Mouse (Mus musculus) ovary, postnatal 36 days (tissue): ENCODE data around the gene Mrgprd.

Experiments used
- DNase-seq: peaks from one replicate; pipeline ENCODE4 v3.0.0; 2022; ENCODE audit warnings: low spot score, mixed read lengths

Mrgprd gene

DNA sequence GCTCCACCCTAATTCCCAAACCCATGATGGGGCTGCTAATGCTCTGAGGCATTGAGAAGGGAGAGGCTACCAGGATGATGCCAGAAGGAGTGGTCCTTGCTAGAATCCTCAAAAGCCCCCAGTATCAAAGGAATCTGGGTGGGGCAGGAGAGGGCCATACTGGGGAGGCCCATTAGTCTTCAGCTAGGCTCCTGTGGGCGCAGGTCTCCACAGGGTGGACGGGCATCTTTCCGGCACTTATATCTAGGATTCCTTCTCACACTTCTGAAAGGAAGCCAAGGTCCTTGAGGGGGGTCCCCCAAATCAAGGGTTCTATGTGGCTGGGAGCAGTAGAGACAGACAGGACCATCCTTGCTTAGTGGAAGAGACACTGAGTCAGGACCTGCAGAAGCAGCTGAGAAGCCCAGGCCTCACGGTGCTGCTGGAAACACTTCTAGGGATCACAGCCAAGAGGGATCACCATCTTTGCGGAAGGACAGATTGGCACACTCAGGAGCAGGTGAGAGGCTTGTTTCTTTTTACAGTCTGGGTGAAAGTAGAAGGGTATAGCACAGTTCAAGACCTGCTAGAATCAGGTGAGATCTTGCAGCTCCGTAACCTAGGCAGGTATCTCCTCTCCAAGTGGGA, at the start of gene Mrgprd:
Gene Mrgprd, plus strand, starts transcription at position 51 of the 627 bp plus-strand sequence.
- no peak for DNase-seq

- peak; percentile 21 for DNase-seq
Measured at GRCm38 (mm10) chr7:145266011-145266410, 48.6 kb upstream of the Mrgprd start.

GRCm38 (mm10) chr7:145268890-145269289, 45.7 kb upstream of the Mrgprd start:
- no peak for DNase-seq

GRCm38 (mm10) chr7:145270955-145271354, 43.7 kb upstream of the Mrgprd start:
- DNase-seq, result no peak

GRCm38 (mm10) chr7:145275488-145275887, 39.1 kb upstream of the Mrgprd start:
- DNase-seq, result no peak

- DNase-seq, result no peak
Measured at GRCm38 (mm10) chr7:145281396-145281795, 33.2 kb upstream of the Mrgprd start.

DNA sequence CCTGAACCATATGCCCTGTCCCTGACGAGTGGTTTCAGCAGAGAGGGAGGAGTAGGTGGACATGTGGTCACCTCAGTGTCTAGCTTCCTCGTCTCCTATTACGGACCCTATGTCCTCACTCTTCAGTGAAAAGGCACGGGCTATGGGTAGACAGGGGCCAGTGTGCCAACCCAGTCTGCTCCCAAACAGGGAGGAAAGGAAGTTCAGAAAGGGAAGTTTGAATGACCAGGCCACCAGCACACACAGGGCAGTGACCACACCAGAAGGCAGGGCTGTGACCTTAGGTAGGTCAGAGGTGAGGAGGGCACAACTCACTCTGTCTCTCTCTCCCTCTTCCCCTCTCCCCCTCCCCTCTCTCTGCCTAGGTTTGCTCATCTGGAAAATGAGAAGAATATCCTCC, 31.6 kb upstream of the Mrgprd start:
- no peak for DNase-seq

DNA sequence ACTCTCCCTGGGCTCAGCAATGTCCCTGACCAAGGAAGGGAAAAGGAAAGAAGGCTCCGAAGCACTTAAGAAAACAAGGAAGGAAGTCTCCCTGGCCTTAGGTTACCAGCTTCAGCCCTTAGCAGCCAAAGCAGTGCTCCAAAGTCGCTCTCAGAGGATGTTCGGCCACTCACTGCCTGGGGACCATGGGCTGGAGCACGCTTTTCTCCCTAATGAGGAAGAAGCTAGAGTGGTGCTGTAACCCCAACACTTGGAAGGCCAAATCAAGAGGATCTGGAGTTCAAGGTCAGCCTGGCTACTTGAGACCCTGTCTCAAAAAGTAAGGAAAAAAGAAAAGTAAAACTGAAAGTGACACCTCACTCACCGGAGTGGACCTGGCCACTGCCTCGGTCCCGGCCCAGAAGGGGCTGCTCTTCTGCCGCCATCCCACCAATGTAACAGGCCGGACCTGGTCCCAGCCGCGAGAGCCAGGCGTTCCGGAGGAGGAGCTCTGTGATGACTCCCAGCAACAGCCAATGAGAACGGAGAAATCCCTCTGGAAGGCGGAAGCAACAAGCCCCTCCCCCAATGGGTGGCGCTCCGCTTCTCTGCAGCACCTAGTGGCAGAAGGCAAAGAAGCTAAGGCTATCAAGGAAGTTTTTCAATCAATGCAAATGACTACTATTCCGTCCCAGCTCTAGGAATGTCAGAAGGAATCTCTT, 31.0 kb upstream of the Mrgprd start, which contains the start of gene Tpcn2:
Gene Tpcn2, minus strand, starts transcription at position 525 of the 701 bp plus-strand sequence.
- peak; percentile 91 for DNase-seq

GRCm38 (mm10) chr7:145284293-145284692, 30.3 kb upstream of the Mrgprd start:
- DNase-seq, result no peak

GRCm38 (mm10) chr7:145285476-145285875, 29.2 kb upstream of the Mrgprd start:
- DNase-seq, result no peak

- no peak for DNase-seq
Measured at GRCm38 (mm10) chr7:145287410-145287809, 27.2 kb upstream of the Mrgprd start.

- no peak for DNase-seq
Measured at GRCm38 (mm10) chr7:145289302-145289701, 25.3 kb upstream of the Mrgprd start.

DNA sequence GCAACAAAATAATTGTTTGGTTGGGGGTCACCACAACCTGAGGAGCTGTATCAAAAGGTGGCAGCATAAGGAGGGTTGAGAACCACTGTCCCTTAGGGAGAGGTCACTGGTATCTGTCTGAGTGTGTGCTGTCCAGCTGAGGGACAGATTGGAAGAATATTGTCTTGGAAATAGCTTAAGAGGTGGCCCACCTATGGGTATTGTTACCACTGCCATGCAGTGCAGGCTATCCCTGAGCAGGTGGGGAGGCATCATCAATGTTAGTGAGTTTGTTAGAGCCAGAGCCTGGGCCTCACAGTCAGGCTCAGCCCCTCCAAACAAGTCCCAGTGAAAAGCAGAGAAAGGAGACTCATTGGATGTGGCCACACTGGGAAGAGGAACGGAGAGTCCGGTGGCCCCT, 22.8 kb upstream of the Mrgprd start:
- no peak for DNase-seq

DNA sequence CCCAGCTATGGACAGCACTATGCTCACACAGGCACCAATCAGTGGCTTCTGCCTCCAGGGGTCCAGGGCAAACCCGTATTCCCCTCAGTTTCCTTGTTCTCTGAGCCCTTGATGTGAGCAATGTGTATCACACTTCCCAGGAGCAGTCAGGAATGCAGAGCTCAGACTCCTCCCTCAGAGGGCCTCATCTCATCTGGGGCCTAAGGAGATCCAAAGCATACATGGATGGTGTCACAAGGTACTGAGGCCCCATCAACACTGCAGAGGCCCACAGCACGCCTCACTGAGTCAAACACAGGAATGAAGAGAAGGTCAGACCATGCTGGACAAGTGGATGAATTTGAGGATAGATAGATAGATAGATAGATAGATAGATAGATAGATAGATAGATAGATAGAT, 21.9 kb upstream of the Mrgprd start:
- DNase-seq, result no peak

- DNase-seq, result no peak
Measured at GRCm38 (mm10) chr7:145293859-145294258, 20.8 kb upstream of the Mrgprd start.

DNA sequence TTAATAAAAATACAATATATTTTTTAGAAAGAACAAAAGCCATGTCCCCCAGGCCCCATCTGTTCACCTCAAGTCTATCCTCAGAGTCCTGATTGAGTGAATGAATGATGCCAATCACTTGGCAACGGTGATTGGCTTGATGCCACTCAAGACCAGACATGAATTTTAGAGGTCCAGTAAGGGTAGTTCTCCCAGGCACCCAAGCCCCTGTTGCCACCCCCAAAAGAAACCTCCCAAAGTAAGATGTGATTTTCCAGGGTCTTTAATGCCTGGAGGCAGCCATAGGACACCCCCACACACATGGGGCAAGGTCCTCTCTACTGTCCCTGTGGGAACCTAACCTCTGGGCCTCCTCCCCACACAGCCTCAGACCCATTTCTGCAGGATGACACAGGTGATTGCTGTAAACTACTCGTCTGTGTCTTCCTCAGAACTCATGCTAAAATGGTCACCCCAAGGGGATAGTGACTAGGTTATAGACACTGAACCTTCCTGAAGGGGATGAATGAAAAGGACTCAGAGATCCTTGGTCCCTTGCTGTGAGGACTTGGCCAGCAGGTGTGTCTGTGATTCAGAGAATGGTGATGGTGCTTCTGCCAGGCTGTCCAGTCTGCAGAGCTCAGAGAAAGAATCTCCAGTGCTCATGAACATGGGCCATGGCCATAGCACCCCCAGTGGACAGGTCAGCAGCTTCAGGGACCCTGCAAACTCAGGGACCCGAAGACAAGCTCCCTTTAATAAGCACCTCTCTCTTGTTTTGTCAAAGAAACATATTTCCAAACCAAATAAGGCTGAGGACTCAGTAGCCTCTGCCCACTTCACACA, 15.8 kb upstream of the Mrgprd start:
- no peak for DNase-seq

- DNase-seq, result no peak
Measured at GRCm38 (mm10) chr7:145299562-145300320, 14.9 kb upstream of the Mrgprd start.

GRCm38 (mm10) chr7:145300321-145301007, 14.2 kb upstream of the Mrgprd start, which contains the start of gene Mrgprf:
Gene Mrgprf (plus strand): TSS chr7:145300828.
- peak; percentile 46 for DNase-seq

DNA sequence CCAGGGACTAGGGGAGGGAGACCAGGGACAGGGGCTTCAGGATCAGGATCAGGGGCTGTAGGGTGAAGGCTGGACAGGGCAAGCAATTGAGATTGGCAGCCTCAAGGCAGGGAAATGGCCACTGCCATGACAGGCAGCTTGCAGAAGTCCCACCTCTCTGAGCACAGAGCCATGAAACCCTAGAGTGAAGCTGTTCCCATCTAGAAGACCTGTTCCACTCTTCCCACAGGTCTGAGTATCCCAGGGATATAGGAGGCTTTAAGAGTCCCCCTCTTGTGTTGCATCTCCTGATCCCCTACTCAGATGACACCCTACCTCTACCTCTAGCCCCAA, 13.7 kb upstream of the Mrgprd start:
- DNase-seq, result no peak

GRCm38 (mm10) chr7:145301341-145302005, 13.2 kb upstream of the Mrgprd start:
- no peak for DNase-seq
